Mouse (Mus musculus): ENCODE data around the gene Lrrc73.

Gene Lrrc73

GRCm38 (mm10) chr17:46259675-46260074 is 6.3 kb downstream of the Lrrc73 start:
- DNase-seq (ENCODE audit: low spot score in 2 of 2), result no peak

GRCm38 (mm10) chr17:46262201-46262694 is 8.9 kb downstream of the Lrrc73 start:
- no peak for DNase-seq (ENCODE audit: low spot score in 2 of 2)

- DNase-seq (ENCODE audit: low spot score in 2 of 2), result no peak
These were observed 12.2 kb downstream of the Lrrc73 start for GRCm38 (mm10) chr17:46265502-46265901.

- peak; percentile 46 to 54 for DNase-seq (ENCODE audit: low spot score in 2 of 2)
These were observed 12.7 kb downstream of the Lrrc73 start for GRCm38 (mm10) chr17:46265918-46266618.

- DNase-seq (ENCODE audit: low spot score in 2 of 2), result no peak
These were observed 13.7 kb downstream of the Lrrc73 start for GRCm38 (mm10) chr17:46266986-46267385.

GRCm38 (mm10) chr17:46267511-46267910 is 14.2 kb downstream of the Lrrc73 start:
- no peak for DNase-seq (ENCODE audit: low spot score in 2 of 2)

- no peak for DNase-seq (ENCODE audit: low spot score in 2 of 2)
These were observed 14.8 kb downstream of the Lrrc73 start for GRCm38 (mm10) chr17:46268026-46268720.

GRCm38 (mm10) chr17:46269771-46270534 is 16.6 kb downstream of the Lrrc73 start:
- DNase-seq (ENCODE audit: low spot score in 2 of 2), result no peak

GRCm38 (mm10) chr17:46272058-46272457 is 18.7 kb downstream of the Lrrc73 start:
- DNase-seq (ENCODE audit: low spot score in 2 of 2), result no peak

GRCm38 (mm10) chr17:46272675-46273074 is 19.3 kb downstream of the Lrrc73 start:
- no peak for DNase-seq (ENCODE audit: low spot score in 2 of 2)

- no peak for DNase-seq (ENCODE audit: low spot score in 2 of 2)
These were observed 20.5 kb downstream of the Lrrc73 start for GRCm38 (mm10) chr17:46273803-46274236.

GRCm38 (mm10) chr17:46274465-46274864 is 21.1 kb downstream of the Lrrc73 start:
- DNase-seq (ENCODE audit: low spot score in 2 of 2), result no peak

GRCm38 (mm10) chr17:46275034-46275433 is 21.7 kb downstream of the Lrrc73 start:
- DNase-seq (ENCODE audit: low spot score in 2 of 2), result no peak

GRCm38 (mm10) chr17:46275506-46275905 is 22.2 kb downstream of the Lrrc73 start:
- DNase-seq (ENCODE audit: low spot score in 2 of 2), result no peak

- no peak for DNase-seq (ENCODE audit: low spot score in 2 of 2)
These were observed 24.3 kb downstream of the Lrrc73 start for GRCm38 (mm10) chr17:46277586-46277985.

GRCm38 (mm10) chr17:46278011-46278765 is 24.9 kb downstream of the Lrrc73 start:
- no peak for DNase-seq (ENCODE audit: low spot score in 2 of 2)

- DNase-seq (ENCODE audit: low spot score in 2 of 2), result peak; percentile 73 to 80
These were observed 29.3 kb downstream of the Lrrc73 start, which contains the start of gene Tjap1 for GRCm38 (mm10) chr17:46282483-46283123. Gene Tjap1, minus strand, starts transcription at chr17:46283026.

GRCm38 (mm10) chr17:46283140-46283539 is 29.8 kb downstream of the Lrrc73 start:
- no peak for DNase-seq (ENCODE audit: low spot score in 2 of 2)

GRCm38 (mm10) chr17:46283911-46284310 is 30.6 kb downstream of the Lrrc73 start:
- no peak for DNase-seq (ENCODE audit: low spot score in 2 of 2)

GRCm38 (mm10) chr17:46284653-46285052 is 31.3 kb downstream of the Lrrc73 start:
- DNase-seq (ENCODE audit: low spot score in 2 of 2), result no peak

- DNase-seq (ENCODE audit: low spot score in 2 of 2), result no peak
These were observed 32.1 kb downstream of the Lrrc73 start for GRCm38 (mm10) chr17:46285407-46285806.
